Mouse (Mus musculus): ENCODE measurements around the gene Flvcr2. TPM values are rescaled to one million over a fixed set of nuclear protein-coding genes. Genes with fewer than 3 reads are reported as not detected.
A peak's percentile ranks its signal among the peaks of the same experiment; 100 is the strongest.

Flvcr2 gene
- polyA plus RNA-seq, 1 experiment = 0.60 TPM

GRCm38 (mm10) chr12:85704566-85704965 lies 41.8 kb upstream of the Flvcr2 start:
- peak overlapping the region; percentile 82 for H3K27ac ChIP-seq (ENCODE audit: insufficient read depth, low read length)
- no peak for DNase-seq (ENCODE audit: low read depth in 1 of 2, low spot score in 2 of 2)
- peaks cover 21% of the 10 kb centered on the region for H3K4me1 ChIP-seq (ENCODE audit: control insufficient read depth, insufficient read depth, insufficient read length)
- 38% methylated on average over 7 of the region's 7 CpGs for WGBS
- no peaks in the 10 kb centered on the region for H3K27me3 ChIP-seq (ENCODE audit: control insufficient read depth, insufficient read depth, low read length)
- no peak overlapping the region for H3K4me3 ChIP-seq (ENCODE audit: extremely low read depth, insufficient read depth, insufficient read length)
- no peak for TF ChIP-seq POLR2A (IDR thresholded peaks at IDR 0.05; ENCODE audit: low read depth, low read length)
- no peak for TF ChIP-seq CTCF (IDR thresholded peaks at IDR 0.05; ENCODE audit: extremely low read depth, insufficient read depth, insufficient read length, insufficient replicate concordance)
- peaks cover 5% of the 10 kb centered on the region for H3K36me3 ChIP-seq (ENCODE audit: control insufficient read depth, insufficient read depth, low read length)

GRCm38 (mm10) chr12:85705002-85705830 lies 41.1 kb upstream of the Flvcr2 start:
- H3K4me1 ChIP-seq (ENCODE audit: control insufficient read depth, insufficient read depth, insufficient read length) = peaks cover 21% of the 10 kb centered on the region
- H3K36me3 ChIP-seq (ENCODE audit: control insufficient read depth, insufficient read depth, low read length) = peaks cover 5% of the 10 kb centered on the region
- TF ChIP-seq POLR2A (IDR thresholded peaks at IDR 0.05; ENCODE audit: low read depth, low read length) (peak; percentile 87), CTCF (IDR thresholded peaks at IDR 0.05; ENCODE audit: extremely low read depth, insufficient read depth, insufficient read length, insufficient replicate concordance) (no peak)
- 3% methylated on average over 20 of the region's 20 CpGs for WGBS
- H3K27ac ChIP-seq (ENCODE audit: insufficient read depth, low read length) = peak overlapping the region; percentile 82
- peak overlapping the region; percentile 62 for H3K4me3 ChIP-seq (ENCODE audit: extremely low read depth, insufficient read depth, insufficient read length)
- no peaks in the 10 kb centered on the region for H3K27me3 ChIP-seq (ENCODE audit: control insufficient read depth, insufficient read depth, low read length)
- peak; percentile 52 to 78 for DNase-seq (ENCODE audit: low read depth in 1 of 2, low spot score in 2 of 2)

- WGBS = 27% methylated on average over 17 of the region's 17 CpGs
- Histone ChIP-seq H3K4me3 (ENCODE audit: extremely low read depth, insufficient read depth, insufficient read length) (peak overlapping the region; percentile 62), H3K36me3 (ENCODE audit: control insufficient read depth, insufficient read depth, low read length) (peaks cover 5% of the 10 kb centered on the region), H3K4me1 (ENCODE audit: control insufficient read depth, insufficient read depth, insufficient read length) (peaks cover 24% of the 10 kb centered on the region), H3K27ac (ENCODE audit: insufficient read depth, low read length) (peak overlapping the region; percentile 77), H3K27me3 (ENCODE audit: control insufficient read depth, insufficient read depth, low read length) (no peaks in the 10 kb centered on the region)
- TF ChIP-seq CTCF (IDR thresholded peaks at IDR 0.05; ENCODE audit: extremely low read depth, insufficient read depth, insufficient read length, insufficient replicate concordance) (no peak), POLR2A (IDR thresholded peaks at IDR 0.05; ENCODE audit: low read depth, low read length) (no peak)
- no peak for DNase-seq (ENCODE audit: low read depth in 1 of 2, low spot score in 2 of 2)
These were observed 40.4 kb upstream of the Flvcr2 start for GRCm38 (mm10) chr12:85705831-85706530.

- no peak for TF ChIP-seq CTCF (IDR thresholded peaks at IDR 0.05; ENCODE audit: extremely low read depth, insufficient read depth, insufficient read length, insufficient replicate concordance)
- TF ChIP-seq POLR2A (IDR thresholded peaks at IDR 0.05; ENCODE audit: low read depth, low read length) = no peak
- H3K36me3 ChIP-seq (ENCODE audit: control insufficient read depth, insufficient read depth, low read length) = peaks cover 5% of the 10 kb centered on the region
- no peaks in the 10 kb centered on the region for H3K27me3 ChIP-seq (ENCODE audit: control insufficient read depth, insufficient read depth, low read length)
- no peak for DNase-seq (ENCODE audit: low read depth in 1 of 2, low spot score in 2 of 2)
- H3K27ac ChIP-seq (ENCODE audit: insufficient read depth, low read length) = no peak overlapping the region
- 89% methylated on average over 4 of the region's 4 CpGs for WGBS
- no peak overlapping the region for H3K4me3 ChIP-seq (ENCODE audit: extremely low read depth, insufficient read depth, insufficient read length)
- H3K4me1 ChIP-seq (ENCODE audit: control insufficient read depth, insufficient read depth, insufficient read length) = peaks cover 24% of the 10 kb centered on the region
These were observed 39.4 kb upstream of the Flvcr2 start for GRCm38 (mm10) chr12:85706906-85707305.

GRCm38 (mm10) chr12:85707391-85707790 lies 38.9 kb upstream of the Flvcr2 start:
- Histone ChIP-seq H3K27ac (ENCODE audit: insufficient read depth, low read length) (no peak overlapping the region), H3K4me1 (ENCODE audit: control insufficient read depth, insufficient read depth, insufficient read length) (peaks cover 24% of the 10 kb centered on the region), H3K4me3 (ENCODE audit: extremely low read depth, insufficient read depth, insufficient read length) (no peak overlapping the region), H3K27me3 (ENCODE audit: control insufficient read depth, insufficient read depth, low read length) (no peaks in the 10 kb centered on the region), H3K36me3 (ENCODE audit: control insufficient read depth, insufficient read depth, low read length) (peaks cover 5% of the 10 kb centered on the region)
- WGBS = 93% methylated on average over 11 of the region's 11 CpGs
- no peak for DNase-seq (ENCODE audit: low read depth in 1 of 2, low spot score in 2 of 2)
- TF ChIP-seq POLR2A (IDR thresholded peaks at IDR 0.05; ENCODE audit: low read depth, low read length) (no peak), CTCF (IDR thresholded peaks at IDR 0.05; ENCODE audit: extremely low read depth, insufficient read depth, insufficient read length, insufficient replicate concordance) (no peak)

- DNase-seq (ENCODE audit: low read depth in 1 of 2, low spot score in 2 of 2) = no peak
- Histone ChIP-seq H3K4me3 (ENCODE audit: extremely low read depth, insufficient read depth, insufficient read length) (no peak overlapping the region), H3K4me1 (ENCODE audit: control insufficient read depth, insufficient read depth, insufficient read length) (peaks cover 18% of the 10 kb centered on the region), H3K36me3 (ENCODE audit: control insufficient read depth, insufficient read depth, low read length) (peaks cover 5% of the 10 kb centered on the region), H3K27me3 (ENCODE audit: control insufficient read depth, insufficient read depth, low read length) (no peaks in the 10 kb centered on the region), H3K27ac (ENCODE audit: insufficient read depth, low read length) (no peak overlapping the region)
- no peak for TF ChIP-seq POLR2A (IDR thresholded peaks at IDR 0.05; ENCODE audit: low read depth, low read length)
- TF ChIP-seq CTCF (IDR thresholded peaks at IDR 0.05; ENCODE audit: extremely low read depth, insufficient read depth, insufficient read length, insufficient replicate concordance) = no peak
- WGBS = 97% methylated on average over 12 of the region's 12 CpGs
These were observed 37.8 kb upstream of the Flvcr2 start for GRCm38 (mm10) chr12:85708556-85708955.

Data from spleen, adult 2 months (tissue).